Mouse (Mus musculus) embryonic fibroblast, embryonic 13.5 days (primary cell): ENCODE measurements at regions not wholly inside any gene's neighbourhood (a gene's known extent, or its start where the extent isn't known, plus 50 kb on each side); places are given as distances from the start of the nearest gene placed in this dataset.

Source experiments
- H3K27ac ChIP-seq: 2 replicates; pipeline ENCODE4 v1.5.1; 2012; ENCODE audit warnings: low read length, control low read depth, inconsistent platforms; ENCODE audit not compliant: insufficient read depth
- H3K4me1 ChIP-seq: 2 replicates; pipeline ENCODE4 v1.6.1; 2011; ENCODE audit warnings: low read length; ENCODE audit not compliant: control insufficient read depth, insufficient read depth
- H3K4me3 ChIP-seq: 2 replicates; pipeline ENCODE4 v1.5.1; 2011; ENCODE audit warnings: mild to moderate bottlenecking, control low read depth, low read length; ENCODE audit not compliant: insufficient read depth
- CTCF ChIP-seq: IDR thresholded peaks from 2 replicates; pipeline ENCODE4 v1.5.1; 2011; ENCODE audit warnings: mild to moderate bottlenecking, control low read depth, low read length, moderate library complexity, borderline replicate concordance; ENCODE audit not compliant: insufficient read depth
- POLR2A ChIP-seq: IDR thresholded peaks from 2 replicates; pipeline ENCODE4 v1.6.1; 2011; ENCODE audit warnings: low read depth, mild to moderate bottlenecking, control low read depth, low read length, moderate library complexity

DNA sequence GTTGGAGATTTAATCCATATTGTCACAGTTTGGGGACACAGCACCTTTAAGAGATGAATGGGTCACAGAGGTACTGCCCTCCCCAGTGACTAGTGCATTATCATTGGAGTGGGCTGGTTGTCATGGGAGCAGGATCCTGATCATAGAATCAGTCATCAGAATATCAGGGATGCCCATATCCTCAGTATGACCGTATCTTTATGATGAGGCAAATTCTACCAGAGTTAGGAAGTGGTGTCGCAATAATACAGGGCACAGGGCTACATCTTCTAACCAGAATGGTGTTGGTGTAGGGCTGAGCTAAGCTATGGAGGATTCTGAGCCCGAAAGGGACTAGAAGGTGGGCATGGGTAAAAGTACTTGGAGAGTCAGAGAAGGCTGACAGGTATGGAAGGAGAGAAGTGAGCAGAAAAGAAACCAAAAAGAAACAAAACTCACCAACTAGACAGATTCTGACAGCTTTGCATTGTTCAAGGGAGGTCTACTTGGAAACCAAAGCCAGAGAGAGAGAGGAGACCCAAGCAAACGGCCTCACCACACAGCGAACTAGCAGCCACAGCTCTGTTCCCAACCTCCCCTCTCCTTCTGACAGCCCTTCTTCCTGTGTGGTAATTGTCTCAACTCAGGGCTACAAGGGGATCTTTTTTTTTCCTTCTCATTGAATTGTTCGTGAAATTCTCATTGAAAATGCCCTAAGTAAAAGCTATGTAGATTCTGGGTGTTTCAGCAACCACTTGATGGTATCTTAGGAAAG lies 129.2 kb downstream of the Lrrc30 start:
- no peak overlapping the region for H3K27ac ChIP-seq
- no peak overlapping the region for H3K4me3 ChIP-seq
- H3K4me1 ChIP-seq = no peaks in the 10 kb centered on the region
- TF ChIP-seq POLR2A (no peak), CTCF (no peak)

DNA sequence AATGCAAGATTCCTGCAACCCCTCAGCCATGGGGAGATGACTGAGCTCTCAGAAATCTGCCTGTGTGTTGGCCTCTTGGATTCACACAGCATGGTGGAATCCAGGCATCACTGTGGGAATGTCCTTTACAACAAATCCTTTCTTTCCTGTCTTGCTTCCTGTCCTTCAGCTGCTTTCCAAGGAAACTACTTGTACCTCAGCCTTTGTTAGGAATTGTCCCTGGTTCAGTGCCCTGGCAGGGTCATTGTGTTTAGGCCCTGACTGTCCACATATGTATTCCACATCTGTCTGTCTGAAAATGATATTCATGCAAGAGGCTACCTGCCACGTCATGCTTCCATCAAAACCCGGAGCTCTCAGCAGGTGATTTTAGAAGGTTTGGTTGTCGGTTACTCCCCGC lies 129.9 kb downstream of the Lrrc30 start:
- Histone ChIP-seq H3K4me1 (no peaks in the 10 kb centered on the region), H3K4me3 (no peak overlapping the region), H3K27ac (no peak overlapping the region)
- TF ChIP-seq CTCF (no peak), POLR2A (no peak)

DNA sequence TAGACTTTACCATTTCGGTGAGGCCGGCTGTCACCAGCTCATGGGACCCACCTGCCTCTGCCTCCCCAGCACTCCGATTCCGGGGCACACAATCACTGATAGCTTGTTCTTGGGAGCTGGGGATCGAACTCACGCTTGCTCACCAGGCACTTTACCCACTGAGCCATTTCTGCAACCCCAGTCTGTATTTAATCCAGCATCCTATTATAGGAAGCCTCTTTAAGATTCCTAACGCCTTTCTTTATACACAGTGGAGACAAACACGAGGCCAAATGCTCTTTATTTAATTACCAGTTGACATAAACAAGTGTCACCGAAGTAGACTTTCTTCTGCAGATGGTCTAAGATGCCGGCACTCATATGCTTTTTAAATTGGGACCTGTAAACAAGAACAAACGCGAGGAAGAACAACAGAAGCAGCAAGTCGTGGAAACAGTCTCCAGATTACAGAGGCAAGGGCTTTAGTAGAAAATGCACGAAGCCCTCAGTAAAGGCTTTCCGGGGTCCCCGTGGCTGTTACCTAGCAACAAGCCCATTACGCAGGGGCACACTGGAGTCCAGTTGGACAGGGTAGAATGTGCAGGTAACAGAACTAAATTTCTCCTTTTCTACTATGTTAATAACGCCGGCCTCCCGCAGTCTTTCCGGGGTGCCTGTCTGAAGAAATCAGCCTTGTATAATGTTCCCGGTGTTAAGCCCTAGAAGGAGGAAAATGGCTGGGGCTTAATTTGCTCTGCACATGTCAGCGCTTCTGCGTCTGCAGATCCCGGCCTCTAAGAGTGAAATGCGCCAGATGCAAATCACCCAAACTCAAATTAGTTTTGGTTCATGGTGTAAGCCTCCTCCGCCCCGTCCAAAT lies 132.5 kb downstream of the Lrrc30 start:
- no peak for TF ChIP-seq CTCF
- no peak for TF ChIP-seq POLR2A
- Histone ChIP-seq H3K4me1 (no peaks in the 10 kb centered on the region), H3K27ac (no peak overlapping the region), H3K4me3 (no peak overlapping the region)

DNA sequence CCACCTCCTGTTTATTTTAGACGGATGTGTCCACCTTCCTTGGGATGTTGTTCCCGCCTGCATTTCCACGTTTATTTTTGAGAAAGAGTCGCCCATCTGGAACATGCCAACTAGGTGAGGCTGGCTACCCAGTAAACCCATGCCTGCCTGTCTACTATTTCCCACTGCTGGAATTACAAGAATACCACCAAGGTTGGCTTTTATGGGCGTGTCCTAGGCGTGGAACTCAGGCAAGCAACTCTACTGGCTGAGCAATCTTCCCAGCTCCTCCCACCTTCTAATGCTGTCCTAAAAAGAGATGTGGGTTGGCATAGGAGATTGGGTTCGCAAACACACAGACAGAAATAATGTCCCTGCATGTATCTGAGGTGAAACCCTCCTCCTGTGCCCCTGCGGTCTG lies 135.1 kb downstream of the Lrrc30 start:
- no peaks in the 10 kb centered on the region for H3K4me1 ChIP-seq
- TF ChIP-seq CTCF (no peak), POLR2A (no peak)
- H3K27ac ChIP-seq = no peak overlapping the region
- no peak overlapping the region for H3K4me3 ChIP-seq

DNA sequence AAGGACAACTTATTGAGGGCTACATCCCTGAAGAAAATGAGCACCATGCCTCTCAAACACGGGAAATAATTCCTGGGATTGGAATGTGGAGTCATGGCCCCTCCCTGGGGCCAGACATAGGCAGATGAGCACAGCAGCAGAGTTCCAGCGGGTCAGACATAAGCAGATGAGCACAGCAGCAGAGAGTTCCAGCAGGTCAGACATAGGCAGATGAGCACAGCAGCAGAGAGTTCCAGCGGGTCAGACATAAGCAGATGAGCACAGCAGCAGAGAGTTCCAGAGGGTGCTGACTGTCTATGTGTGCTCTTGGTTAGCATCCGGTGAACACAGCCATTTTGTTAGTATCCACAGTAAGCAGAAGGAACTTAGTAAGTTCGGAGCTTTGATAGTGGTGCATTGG lies 126.2 kb upstream of the Ptprm start:
- Histone ChIP-seq H3K4me3 (no peak overlapping the region), H3K4me1 (no peaks in the 10 kb centered on the region), H3K27ac (no peak overlapping the region)
- TF ChIP-seq POLR2A (no peak), CTCF (no peak)

DNA sequence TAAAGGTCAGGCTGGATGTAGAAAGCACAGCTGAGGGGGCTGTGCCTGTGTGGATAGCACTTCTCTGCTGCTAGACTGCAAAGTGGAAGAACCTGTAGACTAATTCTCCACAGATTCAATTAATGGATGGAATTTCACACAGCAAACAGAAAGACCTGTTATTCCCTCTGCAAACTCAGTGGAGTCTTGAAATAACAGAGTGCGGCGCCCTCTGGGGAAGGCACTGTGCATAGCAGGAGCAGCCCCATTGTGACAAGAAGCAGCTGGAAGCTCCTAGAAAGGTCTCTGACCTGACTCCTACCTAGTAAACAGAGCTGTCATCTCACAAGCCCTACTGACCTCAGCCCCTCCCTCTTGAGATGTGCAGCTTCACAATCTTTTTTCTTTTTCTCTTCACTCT lies 118.9 kb upstream of the Ptprm start:
- H3K27ac ChIP-seq = no peak overlapping the region
- TF ChIP-seq CTCF (peak; percentile 75; the same call in 1 of the 2 replicates), POLR2A (no peak)
- no peak overlapping the region for H3K4me3 ChIP-seq

DNA sequence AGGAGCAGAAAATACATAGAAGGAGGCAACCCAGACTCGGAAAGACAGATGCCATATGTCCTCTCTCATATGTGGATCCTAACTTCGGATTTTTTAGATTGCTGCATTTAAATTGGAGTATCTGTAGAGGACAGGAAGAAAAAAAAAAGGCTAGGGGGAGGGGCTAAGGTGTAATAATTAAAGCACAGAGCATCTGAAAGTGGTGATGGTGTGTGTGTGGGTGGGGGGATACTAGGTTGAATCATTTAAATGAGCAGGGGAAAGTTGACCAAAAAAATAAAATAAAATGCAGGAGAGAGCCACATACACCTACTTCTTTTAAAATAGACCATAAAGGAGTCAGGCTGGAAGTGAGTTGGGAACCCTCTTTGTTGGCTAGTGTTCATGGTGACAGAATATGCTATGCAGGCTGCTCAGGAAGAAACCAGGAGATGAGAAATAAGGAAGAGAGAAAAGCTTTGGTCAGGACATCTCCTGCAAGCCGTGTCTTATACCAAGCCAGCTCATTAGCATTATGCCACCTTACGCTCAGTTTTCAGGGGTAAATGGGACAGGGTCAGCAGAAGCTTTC lies 104.7 kb upstream of the Ptprm start:
- no peak for TF ChIP-seq CTCF
- no peak for TF ChIP-seq POLR2A
- Histone ChIP-seq H3K4me3 (no peak overlapping the region), H3K27ac (no peak overlapping the region), H3K4me1 (no peaks in the 10 kb centered on the region)

More for the DNA sequence above, 118.9 kb upstream of the Ptprm start:
- no peaks in the 10 kb centered on the region for H3K4me1 ChIP-seq

DNA sequence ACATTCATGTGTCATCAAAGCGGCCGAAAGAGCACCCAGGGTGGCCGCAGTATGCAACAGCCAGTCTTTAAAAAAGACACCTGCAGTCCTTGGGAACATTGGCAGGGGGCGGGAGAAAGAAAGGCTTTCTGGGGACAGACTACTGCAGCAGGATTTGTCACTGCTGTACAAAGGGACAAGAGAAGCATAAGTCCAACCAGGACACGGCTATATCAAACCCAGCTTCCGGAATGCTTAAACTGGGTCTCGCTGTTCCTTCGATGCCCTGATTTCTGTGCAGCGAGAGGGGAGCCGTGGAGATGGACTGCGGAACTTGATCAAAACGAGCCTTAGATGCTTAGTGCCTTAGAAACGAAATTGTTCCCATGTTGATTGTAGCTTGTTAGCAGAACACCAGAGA lies 97.7 kb upstream of the Ptprm start:
- no peak overlapping the region for H3K27ac ChIP-seq
- no peak overlapping the region for H3K4me3 ChIP-seq
- H3K4me1 ChIP-seq = no peaks in the 10 kb centered on the region
- TF ChIP-seq CTCF = no peak
- TF ChIP-seq POLR2A = no peak

DNA sequence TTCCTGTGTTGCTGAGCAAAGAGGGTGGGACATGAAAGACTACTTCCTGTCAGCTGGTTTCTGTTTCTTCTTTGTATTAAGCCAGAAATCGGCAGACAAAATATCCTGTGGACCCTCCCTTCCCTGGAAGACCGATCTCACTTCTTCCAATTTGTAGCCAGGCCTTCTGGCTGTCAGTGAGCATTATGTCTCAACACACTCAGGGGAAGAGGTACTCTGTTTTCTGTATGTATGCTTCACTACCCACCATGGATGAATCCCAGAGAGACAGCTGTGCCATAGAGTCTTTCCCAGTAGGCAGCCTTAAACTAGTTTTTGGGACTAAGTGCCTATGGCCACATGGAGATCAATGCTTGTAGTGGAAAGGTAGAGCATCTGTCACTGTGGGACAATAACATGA lies 96.8 kb upstream of the Ptprm start:
- Histone ChIP-seq H3K27ac (no peak overlapping the region), H3K4me1 (no peaks in the 10 kb centered on the region), H3K4me3 (no peak overlapping the region)
- no peak for TF ChIP-seq CTCF
- TF ChIP-seq POLR2A = no peak

DNA sequence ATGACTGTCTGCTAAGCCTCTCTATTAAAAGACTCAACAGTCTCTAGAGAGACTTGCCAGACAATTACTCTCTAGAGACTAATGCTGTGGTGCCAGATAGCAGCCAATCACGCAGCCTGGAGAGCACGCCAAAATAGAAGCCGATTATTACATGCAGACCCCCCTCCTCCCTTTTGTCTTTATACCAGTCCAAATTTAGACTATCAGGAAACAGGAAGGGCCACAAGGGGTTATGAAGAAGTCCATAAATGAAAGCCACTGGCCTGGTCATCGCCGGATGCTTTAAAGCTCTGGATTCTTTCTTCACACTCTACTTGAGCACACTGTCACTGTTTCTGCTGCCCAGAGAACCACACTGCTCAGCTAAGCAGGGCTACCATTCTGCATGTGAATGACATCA lies 95.8 kb upstream of the Ptprm start:
- TF ChIP-seq CTCF (no peak), POLR2A (no peak)
- H3K27ac ChIP-seq = no peak overlapping the region
- no peak overlapping the region for H3K4me3 ChIP-seq
- H3K4me1 ChIP-seq = no peaks in the 10 kb centered on the region

DNA sequence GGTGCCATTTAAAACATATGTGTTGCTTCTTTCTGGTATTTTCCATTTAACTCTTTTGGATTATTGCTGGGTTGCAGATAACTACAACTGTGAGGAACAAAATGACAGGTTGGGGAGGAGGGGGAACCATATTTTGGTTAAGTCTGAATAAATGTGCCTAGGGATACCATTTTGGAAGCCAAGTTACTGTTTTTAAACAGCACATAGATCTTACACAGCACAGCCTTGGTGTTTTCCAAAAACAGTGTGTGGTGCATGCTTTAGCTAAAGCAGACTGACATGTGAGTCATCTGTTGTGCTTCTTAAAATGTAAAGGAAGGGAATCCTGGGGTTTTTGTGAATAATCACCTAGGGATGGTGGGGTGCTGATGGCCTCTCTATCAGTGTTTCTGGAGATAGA lies 91.7 kb upstream of the Ptprm start:
- H3K4me1 ChIP-seq = no peaks in the 10 kb centered on the region
- no peak overlapping the region for H3K27ac ChIP-seq
- TF ChIP-seq CTCF (no peak), POLR2A (no peak)
- H3K4me3 ChIP-seq = no peak overlapping the region
